Mouse (Mus musculus) ES-Bruce4 (cell line): ENCODE results near the gene Dnmt1.

Experiments
- CTCF ChIP-seq: IDR thresholded peaks from one replicate; pipeline ENCODE4 v1.8.1; 2011; ENCODE audit warnings: low read depth, low read length
- EP300 ChIP-seq: IDR thresholded peaks from 2 replicates; pipeline ENCODE4 v1.6.1; 2011; ENCODE audit warnings: low read depth, low read length; ENCODE audit not compliant: insufficient read depth
- POLR2A ChIP-seq: IDR thresholded peaks from one replicate; pipeline ENCODE4 v1.8.1; 2011; ENCODE audit warnings: low read length; ENCODE audit not compliant: insufficient read depth

- TF ChIP-seq CTCF = no peak
- TF ChIP-seq POLR2A = no peak
- TF ChIP-seq EP300 = no peak
Observed at GRCm38 (mm10) chr9:20993165-20993898, 33.6 kb upstream of the Dnmt1 start.
